Mouse (Mus musculus): ENCODE data around the gene Dnajb1. TPM values are rescaled to one million over a fixed set of nuclear protein-coding genes. Genes with fewer than 3 reads are reported as not detected.
A peak's percentile ranks its signal among the peaks of the same experiment; 100 is the strongest.
"Not testable (repeated sequence)": the region's sequence is repeated elsewhere in the genome, so short reads cannot be mapped to it uniquely, and the experiment has no call there.

Dnajb1 gene
- polyA plus RNA-seq, 1 experiment from 2014 or later: 78.2 TPM

- peaks cover 5% of the 10 kb centered on the region for H3K36me3 ChIP-seq (ENCODE audit: control insufficient read depth, insufficient read depth, low read length)
- H3K9ac ChIP-seq (ENCODE audit: low read length): peak overlapping the region; percentile 93
- peak overlapping the region; percentile 71 for H3K4me2 ChIP-seq (ENCODE audit: low read depth, severe bottlenecking)
- peak overlapping the region; percentile 70 for H3K27ac ChIP-seq (replicated peaks; ENCODE audit: low read depth, low read length)
- WGBS: under 1% methylated on average over 43 of the region's 43 CpGs
- H3K4me3 ChIP-seq (ENCODE audit: low read depth, low read length): peak overlapping the region; percentile 72
- DNase-seq (ENCODE audit: low spot score) (peak; percentile 98), ATAC-seq (ENCODE audit: insufficient number of reproducible peaks, low FRiP score, low TSS enrichment, low read depth) (peak; percentile 98)
- no peaks in the 10 kb centered on the region for H3K27me3 ChIP-seq (ENCODE audit: control insufficient read depth, insufficient read depth, low read length)
- H3K4me1 ChIP-seq (ENCODE audit: control insufficient read depth, insufficient read depth, low read length): peaks cover 10% of the 10 kb centered on the region
- no peaks in the 10 kb centered on the region for H3K9me3 ChIP-seq (ENCODE audit: control insufficient read depth, low read length)
Measured at GRCm38 (mm10) chr8:83594167-83595049, 13.6 kb upstream of the Dnajb1 start.

- Histone ChIP-seq H3K27ac (replicated peaks; ENCODE audit: low read depth, low read length) (peak overlapping the region; percentile 70; the same call in 1 of the 2 replicates), H3K4me2 (ENCODE audit: low read depth, severe bottlenecking) (peak overlapping the region; percentile 53), H3K4me3 (ENCODE audit: low read depth, low read length) (peak overlapping the region; percentile 72), H3K9ac (ENCODE audit: low read length) (peak overlapping the region; percentile 71)
- H3K9me3 ChIP-seq (ENCODE audit: control insufficient read depth, low read length); H3K4me1 ChIP-seq (ENCODE audit: control insufficient read depth, insufficient read depth, low read length); ATAC-seq (ENCODE audit: insufficient number of reproducible peaks, low FRiP score, low TSS enrichment, low read depth); H3K36me3 ChIP-seq (ENCODE audit: control insufficient read depth, insufficient read depth, low read length); H3K27me3 ChIP-seq (ENCODE audit: control insufficient read depth, insufficient read depth, low read length); DNase-seq (ENCODE audit: low spot score): not testable (repeated sequence)
- 65% methylated on average over 3 of the region's 3 CpGs for WGBS
Measured at GRCm38 (mm10) chr8:83595050-83595345, 13.0 kb upstream of the Dnajb1 start.

GRCm38 (mm10) chr8:83596369-83596768 lies 11.6 kb upstream of the Dnajb1 start:
- WGBS: 19% methylated on average over 3 of the region's 3 CpGs
- Histone ChIP-seq H3K4me1 (ENCODE audit: control insufficient read depth, insufficient read depth, low read length) (peaks cover 10% of the 10 kb centered on the region), H3K4me3 (ENCODE audit: low read depth, low read length) (no peak overlapping the region), H3K9me3 (ENCODE audit: control insufficient read depth, low read length) (no peaks in the 10 kb centered on the region), H3K36me3 (ENCODE audit: control insufficient read depth, insufficient read depth, low read length) (peaks cover 1% of the 10 kb centered on the region; the same call in 1 of the 2 replicates), H3K27ac (replicated peaks; ENCODE audit: low read depth, low read length) (no peak overlapping the region), H3K27me3 (ENCODE audit: control insufficient read depth, insufficient read depth, low read length) (no peaks in the 10 kb centered on the region), H3K9ac (ENCODE audit: low read length) (no peak overlapping the region), H3K4me2 (ENCODE audit: low read depth, severe bottlenecking) (no peak overlapping the region)
- no peak for ATAC-seq (ENCODE audit: insufficient number of reproducible peaks, low FRiP score, low TSS enrichment, low read depth)
- no peak for DNase-seq (ENCODE audit: low spot score)

- Histone ChIP-seq H3K9me3 (ENCODE audit: control insufficient read depth, low read length) (no peaks in the 10 kb centered on the region), H3K27ac (replicated peaks; ENCODE audit: low read depth, low read length) (no peak overlapping the region), H3K4me2 (ENCODE audit: low read depth, severe bottlenecking) (no peak overlapping the region), H3K4me3 (ENCODE audit: low read depth, low read length) (no peak overlapping the region), H3K36me3 (ENCODE audit: control insufficient read depth, insufficient read depth, low read length) (no peaks in the 10 kb centered on the region), H3K27me3 (ENCODE audit: control insufficient read depth, insufficient read depth, low read length) (no peaks in the 10 kb centered on the region), H3K9ac (ENCODE audit: low read length) (no peak overlapping the region), H3K4me1 (ENCODE audit: control insufficient read depth, insufficient read depth, low read length) (peaks cover 2% of the 10 kb centered on the region; the same call in 1 of the 2 replicates)
- WGBS: 6% methylated on average over 1 of the region's 1 CpGs
- DNase-seq (ENCODE audit: low spot score) (no peak), ATAC-seq (ENCODE audit: insufficient number of reproducible peaks, low FRiP score, low TSS enrichment, low read depth) (no peak)
Measured at GRCm38 (mm10) chr8:83598146-83598545, 9.8 kb upstream of the Dnajb1 start.

- no peak for DNase-seq (ENCODE audit: low spot score)
- no peaks in the 10 kb centered on the region for H3K36me3 ChIP-seq (ENCODE audit: control insufficient read depth, insufficient read depth, low read length)
- H3K9me3 ChIP-seq (ENCODE audit: control insufficient read depth, low read length): no peaks in the 10 kb centered on the region
- H3K27me3 ChIP-seq (ENCODE audit: control insufficient read depth, insufficient read depth, low read length): no peaks in the 10 kb centered on the region
- no peaks in the 10 kb centered on the region for H3K4me1 ChIP-seq (ENCODE audit: control insufficient read depth, insufficient read depth, low read length)
- H3K4me3 ChIP-seq (ENCODE audit: low read depth, low read length): no peak overlapping the region
- no peak overlapping the region for H3K9ac ChIP-seq (ENCODE audit: low read length)
- no peak overlapping the region for H3K27ac ChIP-seq (replicated peaks; ENCODE audit: low read depth, low read length)
- no peak for ATAC-seq (ENCODE audit: insufficient number of reproducible peaks, low FRiP score, low TSS enrichment, low read depth)
- no peak overlapping the region for H3K4me2 ChIP-seq (ENCODE audit: low read depth, severe bottlenecking)
Measured at GRCm38 (mm10) chr8:83599814-83600213, 8.2 kb upstream of the Dnajb1 start.

- no peak for DNase-seq (ENCODE audit: low spot score)
- no peaks in the 10 kb centered on the region for H3K4me1 ChIP-seq (ENCODE audit: control insufficient read depth, insufficient read depth, low read length)
- H3K4me3 ChIP-seq (ENCODE audit: low read depth, low read length): no peak overlapping the region
- H3K4me2 ChIP-seq (ENCODE audit: low read depth, severe bottlenecking): no peak overlapping the region
- no peaks in the 10 kb centered on the region for H3K9me3 ChIP-seq (ENCODE audit: control insufficient read depth, low read length)
- no peak overlapping the region for H3K27ac ChIP-seq (replicated peaks; ENCODE audit: low read depth, low read length)
- 87% methylated on average over 2 of the region's 2 CpGs for WGBS
- ATAC-seq (ENCODE audit: insufficient number of reproducible peaks, low FRiP score, low TSS enrichment, low read depth): no peak
- no peak overlapping the region for H3K9ac ChIP-seq (ENCODE audit: low read length)
- no peaks in the 10 kb centered on the region for H3K36me3 ChIP-seq (ENCODE audit: control insufficient read depth, insufficient read depth, low read length)
- no peaks in the 10 kb centered on the region for H3K27me3 ChIP-seq (ENCODE audit: control insufficient read depth, insufficient read depth, low read length)
Measured at GRCm38 (mm10) chr8:83602650-83603029, 5.4 kb upstream of the Dnajb1 start.

- peak overlapping the region; percentile 74 for H3K4me2 ChIP-seq (ENCODE audit: low read depth, severe bottlenecking)
- peaks cover 6% of the 10 kb centered on the region for H3K4me1 ChIP-seq (ENCODE audit: control insufficient read depth, insufficient read depth, low read length)
- WGBS: under 1% methylated on average over 51 of the region's 51 CpGs
- peak overlapping the region; percentile 85 for H3K9ac ChIP-seq (ENCODE audit: low read length)
- peak; percentile 80 for DNase-seq (ENCODE audit: low spot score)
- H3K27ac ChIP-seq (replicated peaks; ENCODE audit: low read depth, low read length): peak overlapping the region; percentile 90
- peak; percentile 81 for ATAC-seq (ENCODE audit: insufficient number of reproducible peaks, low FRiP score, low TSS enrichment, low read depth)
- H3K36me3 ChIP-seq (ENCODE audit: control insufficient read depth, insufficient read depth, low read length): peaks cover 16% of the 10 kb centered on the region
- H3K27me3 ChIP-seq (ENCODE audit: control insufficient read depth, insufficient read depth, low read length): no peaks in the 10 kb centered on the region
- H3K4me3 ChIP-seq (ENCODE audit: low read depth, low read length): peak overlapping the region; percentile 84
- H3K9me3 ChIP-seq (ENCODE audit: control insufficient read depth, low read length): no peaks in the 10 kb centered on the region
Measured at GRCm38 (mm10) chr8:83608398-83608829, 421 bp downstream of the Dnajb1 start.

- Histone ChIP-seq H3K4me3 (ENCODE audit: low read depth, low read length) (peak overlapping the region; percentile 84), H3K27me3 (ENCODE audit: control insufficient read depth, insufficient read depth, low read length) (no peaks in the 10 kb centered on the region), H3K9ac (ENCODE audit: low read length) (peak overlapping the region; percentile 85), H3K36me3 (ENCODE audit: control insufficient read depth, insufficient read depth, low read length) (peaks cover 18% of the 10 kb centered on the region), H3K9me3 (ENCODE audit: control insufficient read depth, low read length) (no peaks in the 10 kb centered on the region), H3K4me1 (ENCODE audit: control insufficient read depth, insufficient read depth, low read length) (peaks cover 6% of the 10 kb centered on the region), H3K4me2 (ENCODE audit: low read depth, severe bottlenecking) (peak overlapping the region; percentile 74), H3K27ac (replicated peaks; ENCODE audit: low read depth, low read length) (no peak overlapping the region; the same call in 1 of the 2 replicates)
- ATAC-seq (ENCODE audit: insufficient number of reproducible peaks, low FRiP score, low TSS enrichment, low read depth) (no peak), DNase-seq (ENCODE audit: low spot score) (no peak)
- 33% methylated on average over 9 of the region's 9 CpGs for WGBS
Measured at GRCm38 (mm10) chr8:83609086-83609485, 1.1 kb downstream of the Dnajb1 start.

Data from limb, embryonic 11.5 days (tissue).